Mouse (Mus musculus) heart, postnatal 0 days (tissue): ENCODE measurements around the gene Lypla2. TPM values are rescaled to one million over a fixed set of nuclear protein-coding genes. Genes with fewer than 3 reads are reported as not detected.

ENCODE experiments used
- ATAC-seq: fragments of 200-750 bp; cut with Nextera tagmentation; 2 replicates; pipeline ENCODE4 v1.8.0; 2017; ENCODE audit warnings: low read depth, moderate number of reproducible peaks, moderate library complexity; ENCODE audit not compliant: insufficient read depth
- DNase-seq: peaks from one replicate; pipeline ENCODE4 v3.0.0-alpha.2; 2016; ENCODE audit warnings: low spot score
- H3K27ac ChIP-seq: fragments of 300-500 bp; sonication (generic); 2 replicates; pipeline ENCODE4 v1.5.1; 2014; ENCODE audit warnings: low read depth, mild to moderate bottlenecking
- H3K27me3 ChIP-seq: fragments of 300-500 bp; sonication (generic); 2 replicates; pipeline ENCODE4 v1.6.1; 2014; ENCODE audit warnings: low read length, mixed read lengths; ENCODE audit not compliant: control insufficient read depth, insufficient read depth
- H3K36me3 ChIP-seq: fragments of 300-500 bp; sonication (generic); replicated peaks from 2 replicates; pipeline ENCODE4 v1.6.1; 2014; ENCODE audit warnings: low read length, mixed read lengths; ENCODE audit not compliant: control insufficient read depth, insufficient read depth
- H3K4me1 ChIP-seq: fragments of 300-500 bp; sonication (generic); 2 replicates; pipeline ENCODE4 v1.6.1; 2014; ENCODE audit warnings: antibody characterized with exemption; ENCODE audit not compliant: control insufficient read depth, insufficient read depth
- H3K4me2 ChIP-seq: fragments of 300-500 bp; sonication (generic); 2 replicates; pipeline ENCODE4 v1.6.1; 2014; ENCODE audit warnings: low read depth, mild to moderate bottlenecking, low read length, moderate library complexity
- H3K4me3 ChIP-seq: fragments of 300-500 bp; sonication (generic); 2 replicates; pipeline ENCODE4 v1.5.1; 2014; ENCODE audit warnings: low read depth, low read length
- H3K9ac ChIP-seq: fragments of 300-500 bp; sonication (generic); replicated peaks from 2 replicates; pipeline ENCODE4 v1.6.1; 2014; ENCODE audit warnings: low read depth, low read length, mixed read lengths
- H3K9me3 ChIP-seq: fragments of 300-500 bp; sonication (generic); replicated peaks from 2 replicates; pipeline ENCODE4 v1.6.1; 2016; ENCODE audit warnings: low read length; ENCODE audit not compliant: control insufficient read depth
- CTCF ChIP-seq: IDR thresholded peaks from 2 replicates; pipeline ENCODE4 v1.5.1; 2016; ENCODE audit warnings: antibody characterized with exemption, control low read depth, low read depth
- EP300 ChIP-seq: IDR thresholded peaks from 2 replicates; pipeline ENCODE4 v1.6.1; 2016; ENCODE audit warnings: antibody characterized with exemption, low read depth
- WGBS: fragments of 180-500 bp; shearing (Covaris S2); extraction: QIAGEN DNeasy Blood & Tissue Kit; methylation state at CpG from one replicate; pipeline ENCODE4 v1.1.7; 2014; 5-methylcytosine and 5-hydroxymethylcytosine counted together
- polyA plus RNA-seq: library from polyadenylated mRNA; unstranded; fragments of >200 nt; fragmentation: Nextera tagmentation; extraction: Ambion mirVana; gene quantifications from 2 replicates; pipeline ENCODE4 v1.2.1, GENCODE M21; 2015
- total RNA-seq: library from RNA; depleted of rRNA; stranded (reverse); fragments of >200 nt; gene quantifications from 2 replicates; pipeline ENCODE4 v1.2.3, GENCODE M21; 2014; ENCODE audit warnings: low replicate concordance

The Lypla2 gene
- total and polyA plus RNA-seq, 2 experiments from 2014 or later = 58.4 to 66.8 TPM

DNA sequence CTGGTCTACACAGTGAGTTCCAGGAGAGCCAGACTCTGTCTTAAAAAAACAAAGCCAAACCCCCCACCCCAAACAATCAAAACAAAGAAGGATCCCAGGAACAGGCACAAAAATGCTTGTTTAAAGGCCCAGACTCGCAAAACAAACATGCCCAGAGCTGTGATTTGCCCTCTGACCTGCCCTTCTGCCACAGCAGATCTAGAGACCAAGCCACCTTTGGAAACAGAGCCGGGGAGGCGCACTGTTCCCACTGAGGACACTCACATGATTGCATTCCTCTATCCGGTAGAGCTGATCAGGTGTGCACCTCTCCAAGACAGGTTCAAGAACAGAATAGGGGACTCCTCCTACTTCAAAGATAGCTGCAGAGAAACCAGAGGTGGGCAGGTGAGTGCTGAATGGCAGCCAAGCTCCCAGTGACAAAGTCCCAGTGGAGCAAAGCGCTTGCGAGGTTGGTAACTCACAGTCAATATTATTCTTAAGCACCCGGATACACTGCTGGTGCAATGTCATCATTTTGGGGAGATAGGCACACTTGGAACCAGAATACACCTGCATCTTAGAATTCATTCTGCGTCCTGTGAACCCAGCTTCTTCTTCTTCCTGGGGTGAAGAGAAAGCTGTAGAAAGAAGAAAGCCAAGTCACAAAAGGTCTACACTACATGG lies 36.5 kb upstream of the Lypla2 start:
- Histone ChIP-seq H3K9ac (no peak overlapping the region), H3K4me2 (no peak overlapping the region), H3K9me3 (no peaks in the 10 kb centered on the region), H3K4me1 (no peaks in the 10 kb centered on the region), H3K36me3 (peaks cover 93% of the 10 kb centered on the region), H3K4me3 (no peak overlapping the region), H3K27me3 (no peaks in the 10 kb centered on the region), H3K27ac (no peak overlapping the region)
- DNase-seq (no peak), ATAC-seq (no peak)
- WGBS = 91% methylated on average over 8 of the region's 8 CpGs
- no peak for TF ChIP-seq EP300
- TF ChIP-seq CTCF = no peak

DNA sequence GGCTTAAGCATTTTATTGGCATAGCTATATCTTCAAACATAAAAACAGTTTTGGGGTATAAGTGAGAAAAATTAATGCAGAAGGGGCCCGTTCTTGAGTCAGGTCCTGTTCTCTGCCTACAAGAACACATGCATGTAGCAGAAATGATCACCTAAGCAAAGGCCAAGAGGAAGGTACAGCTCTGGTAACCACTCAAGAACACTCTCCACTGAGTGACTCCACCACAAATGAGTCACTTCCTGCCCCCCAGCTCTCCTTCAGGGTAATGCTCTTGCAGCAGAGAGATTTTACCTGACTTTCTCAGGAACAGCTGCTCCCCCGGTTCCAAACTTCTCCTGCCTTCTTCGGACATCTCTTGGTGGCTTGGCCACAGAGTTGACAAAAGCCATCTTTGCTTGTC lies 34.4 kb upstream of the Lypla2 start:
- H3K27ac ChIP-seq = no peak overlapping the region
- no peak for ATAC-seq
- no peak overlapping the region for H3K4me3 ChIP-seq
- no peak for DNase-seq
- 89% methylated on average over 3 of the region's 3 CpGs for WGBS
- H3K36me3 ChIP-seq = peaks cover 91% of the 10 kb centered on the region
- TF ChIP-seq CTCF (no peak), EP300 (no peak)
- no peaks in the 10 kb centered on the region for H3K4me1 ChIP-seq
- H3K9me3 ChIP-seq = no peaks in the 10 kb centered on the region
- H3K27me3 ChIP-seq = no peaks in the 10 kb centered on the region
- no peak overlapping the region for H3K4me2 ChIP-seq
- H3K9ac ChIP-seq = no peak overlapping the region

DNA sequence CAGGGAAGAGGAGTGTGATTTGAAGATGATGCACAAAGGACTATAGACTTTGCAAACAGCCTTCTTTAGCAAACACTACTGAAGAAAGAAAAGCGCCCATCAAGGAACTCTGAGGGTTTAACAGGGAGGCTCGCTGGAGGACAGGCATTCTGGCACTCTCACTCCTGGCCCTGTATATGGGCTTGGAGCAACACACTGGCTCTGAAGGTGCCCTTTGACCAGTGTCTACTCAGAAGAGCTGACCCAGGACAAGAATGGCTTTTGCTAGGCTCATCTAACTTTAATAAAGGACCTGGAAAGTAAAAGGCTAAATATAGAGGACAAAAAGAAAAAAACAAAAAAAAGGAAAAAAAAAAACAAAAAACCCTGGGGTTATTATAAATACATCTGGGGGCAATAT lies 32.5 kb upstream of the Lypla2 start:
- H3K36me3 ChIP-seq = peaks cover 72% of the 10 kb centered on the region
- no peaks in the 10 kb centered on the region for H3K4me1 ChIP-seq
- DNase-seq (no peak), ATAC-seq (no peak)
- H3K27ac ChIP-seq = no peak overlapping the region
- 92% methylated on average over 2 of the region's 2 CpGs for WGBS
- H3K4me2 ChIP-seq = no peak overlapping the region
- no peak overlapping the region for H3K9ac ChIP-seq
- no peaks in the 10 kb centered on the region for H3K27me3 ChIP-seq
- H3K4me3 ChIP-seq = no peak overlapping the region
- TF ChIP-seq CTCF = no peak
- no peak for TF ChIP-seq EP300
- no peaks in the 10 kb centered on the region for H3K9me3 ChIP-seq

GRCm38 (mm10) chr4:136004107-136004675 lies 31.8 kb upstream of the Lypla2 start:
- ATAC-seq (no peak), DNase-seq (no peak)
- H3K4me2 ChIP-seq = no peak overlapping the region
- H3K4me3 ChIP-seq = no peak overlapping the region
- peaks cover 64% of the 10 kb centered on the region for H3K36me3 ChIP-seq
- H3K9me3 ChIP-seq = no peaks in the 10 kb centered on the region
- H3K27me3 ChIP-seq = no peaks in the 10 kb centered on the region
- no peaks in the 10 kb centered on the region for H3K4me1 ChIP-seq
- H3K27ac ChIP-seq = no peak overlapping the region
- WGBS = 69% methylated on average over 5 of the region's 5 CpGs
- H3K9ac ChIP-seq = no peak overlapping the region
- TF ChIP-seq EP300 = no peak
- no peak for TF ChIP-seq CTCF

DNA sequence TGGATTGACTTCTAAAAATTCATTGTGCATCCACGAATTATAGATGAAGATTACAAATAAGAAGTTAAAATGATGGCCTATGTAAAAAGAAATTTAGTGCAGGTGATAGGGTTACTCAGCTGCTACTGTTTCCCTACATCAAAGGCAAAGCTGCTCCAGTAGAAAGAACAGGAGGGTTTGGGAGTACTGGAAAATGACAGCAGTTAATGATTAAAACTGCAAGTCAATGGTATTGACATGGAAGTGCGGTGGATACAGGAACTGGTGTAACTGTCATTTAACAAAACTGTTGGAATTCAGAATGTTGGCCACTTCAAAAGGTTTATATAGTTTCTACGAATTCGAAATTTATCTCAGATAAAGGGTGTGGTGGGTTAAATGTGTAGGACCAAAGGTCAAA lies 22.7 kb upstream of the Lypla2 start:
- ATAC-seq = no peak
- H3K9ac ChIP-seq = no peak overlapping the region
- H3K4me1 ChIP-seq = no peaks in the 10 kb centered on the region
- H3K27ac ChIP-seq = no peak overlapping the region
- H3K9me3 ChIP-seq = peaks cover 8% of the 10 kb centered on the region
- no peaks in the 10 kb centered on the region for H3K27me3 ChIP-seq
- TF ChIP-seq CTCF = no peak
- no peak for TF ChIP-seq EP300
- no peak overlapping the region for H3K4me2 ChIP-seq
- no peak for DNase-seq
- WGBS = 78% methylated on average over 4 of the region's 4 CpGs
- no peaks in the 10 kb centered on the region for H3K36me3 ChIP-seq
- no peak overlapping the region for H3K4me3 ChIP-seq

GRCm38 (mm10) chr4:135993941-135994340 lies 21.5 kb upstream of the Lypla2 start:
- Histone ChIP-seq H3K27me3 (no peaks in the 10 kb centered on the region), H3K4me1 (no peaks in the 10 kb centered on the region), H3K27ac (no peak overlapping the region), H3K36me3 (no peaks in the 10 kb centered on the region), H3K4me3 (no peak overlapping the region), H3K9ac (no peak overlapping the region), H3K9me3 (peaks cover 8% of the 10 kb centered on the region), H3K4me2 (no peak overlapping the region)
- 92% methylated on average over 6 of the region's 6 CpGs for WGBS
- ATAC-seq (no peak), DNase-seq (no peak)
- TF ChIP-seq CTCF = no peak
- no peak for TF ChIP-seq EP300
